Mouse (Mus musculus) erythroblast, embryonic 14.5 days (primary cell): Measurements from ENCODE around the gene Grk5.

Source experiments
- GATA1 ChIP-seq: IDR thresholded peaks from 2 replicates; pipeline ENCODE4 v1.6.1; 2012; ENCODE audit warnings: low read length, inconsistent platforms, mixed read lengths
- TAL1 ChIP-seq: IDR thresholded peaks from 3 replicates; pipeline ENCODE4 v1.6.1; 2012; ENCODE audit warnings: low read length, inconsistent platforms, mixed read lengths

DNA sequence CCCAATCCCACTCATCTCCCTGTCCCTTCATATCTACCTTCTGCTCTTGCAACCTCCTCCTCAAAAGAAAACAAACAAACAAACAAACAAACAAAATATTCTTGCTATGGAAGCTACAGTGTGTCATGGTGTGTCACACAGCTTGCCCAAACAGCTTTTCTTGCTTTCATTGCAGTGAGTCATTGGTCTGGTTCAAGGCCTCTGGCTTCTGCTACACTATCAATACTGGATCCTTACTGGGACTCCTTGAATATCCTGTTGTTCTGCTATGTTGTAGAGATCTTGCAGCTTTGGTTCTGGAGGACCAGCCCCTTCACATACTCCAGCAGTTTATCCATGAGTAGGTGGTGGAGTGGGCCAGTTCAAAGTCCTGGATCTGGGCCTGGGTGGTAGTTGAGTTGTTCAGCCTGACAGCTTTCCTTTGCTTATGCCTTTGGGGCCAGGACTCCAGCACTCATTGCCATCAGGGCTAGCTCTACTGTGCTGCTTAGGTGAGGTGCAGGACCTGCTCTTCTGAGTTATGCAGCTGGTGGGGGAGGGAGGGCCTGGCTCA is 66.7 kb downstream of the Grk5 start:
- no peak for TF ChIP-seq GATA1
- TF ChIP-seq TAL1: no peak
